Mouse (Mus musculus): ENCODE data around the gene Cdhr3.

Gene Cdhr3

GRCm38 (mm10) chr12:33005858-33006257 is 86.8 kb downstream of the Cdhr3 start:
- DNase-seq (ENCODE audit: low spot score): no peak

DNA sequence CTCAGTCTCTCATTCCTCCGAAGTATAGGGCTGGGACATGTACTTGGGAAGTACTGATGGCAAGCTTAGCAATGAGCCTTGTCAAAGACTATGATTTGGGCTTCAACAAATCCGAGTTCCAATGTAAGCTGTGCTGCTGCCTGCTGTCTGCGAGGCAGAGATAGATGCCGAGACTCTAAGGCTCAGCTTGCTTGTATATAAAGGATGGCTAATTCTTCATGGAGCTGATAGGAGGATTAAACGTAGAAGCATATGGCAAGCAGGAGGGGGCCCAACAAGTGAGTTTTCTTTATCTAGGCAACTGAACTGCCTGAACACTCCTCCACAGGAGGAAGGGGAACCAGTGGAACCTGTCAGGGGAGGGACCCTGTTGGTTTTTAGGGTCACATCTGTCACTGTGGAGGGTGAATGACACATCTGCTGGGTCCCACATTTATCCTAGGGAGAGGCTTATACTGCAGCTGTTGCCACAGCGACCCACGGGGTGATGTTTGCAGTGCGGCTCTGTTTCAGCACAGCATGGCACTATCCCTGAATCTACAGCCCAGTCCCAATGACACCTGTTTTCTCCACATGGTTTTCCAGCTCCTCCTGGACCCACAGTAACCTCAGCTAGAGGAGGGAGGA is 89.2 kb downstream of the Cdhr3 start:
- DNase-seq (ENCODE audit: low spot score): no peak

- DNase-seq (ENCODE audit: low spot score): peak; percentile 5
Observed at GRCm38 (mm10) chr12:33000402-33000801, 92.3 kb downstream of the Cdhr3 start.

DNA sequence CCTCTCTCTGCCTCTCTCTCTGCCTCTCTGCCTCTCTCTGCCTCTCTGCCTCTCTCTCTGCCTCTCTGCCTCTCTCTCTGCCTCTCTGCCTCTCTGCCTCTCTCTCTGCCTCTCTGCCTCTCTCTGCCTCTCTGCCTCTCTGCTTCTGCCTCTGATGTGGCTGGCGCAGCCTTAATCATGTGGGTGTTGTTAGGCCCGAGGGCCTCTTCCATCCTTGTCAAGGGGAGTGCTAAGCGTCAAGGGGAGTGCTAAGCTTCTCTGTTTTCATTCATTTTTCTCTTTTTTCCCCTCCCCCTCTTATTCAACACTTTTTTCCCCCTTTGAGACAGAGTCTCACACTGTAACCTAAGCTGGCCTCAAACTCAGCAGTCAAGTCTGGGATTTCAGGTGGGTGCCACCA is 92.9 kb downstream of the Cdhr3 start:
- peak; percentile 7 for DNase-seq (ENCODE audit: low spot score)

DNA sequence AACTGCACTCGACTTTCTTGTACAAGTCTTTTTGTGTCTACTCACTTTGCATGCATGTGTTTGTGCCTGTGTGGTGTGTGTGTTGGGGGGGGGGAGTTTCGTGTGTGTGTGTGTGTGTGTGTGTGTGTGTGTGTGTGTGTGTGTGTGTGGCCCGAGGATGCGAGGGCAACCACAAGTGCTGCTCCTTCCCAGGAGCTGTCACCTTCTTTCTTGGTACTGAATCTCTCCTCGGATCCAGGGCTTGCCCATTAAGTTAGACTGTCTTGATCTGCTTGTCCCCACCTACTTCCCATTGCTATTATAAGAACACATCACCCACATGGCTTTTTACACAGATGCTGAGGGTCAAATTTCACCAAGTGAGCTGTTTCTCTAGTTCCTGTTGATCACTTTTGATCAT is 93.9 kb downstream of the Cdhr3 start:
- no peak for DNase-seq (ENCODE audit: low spot score)

DNA sequence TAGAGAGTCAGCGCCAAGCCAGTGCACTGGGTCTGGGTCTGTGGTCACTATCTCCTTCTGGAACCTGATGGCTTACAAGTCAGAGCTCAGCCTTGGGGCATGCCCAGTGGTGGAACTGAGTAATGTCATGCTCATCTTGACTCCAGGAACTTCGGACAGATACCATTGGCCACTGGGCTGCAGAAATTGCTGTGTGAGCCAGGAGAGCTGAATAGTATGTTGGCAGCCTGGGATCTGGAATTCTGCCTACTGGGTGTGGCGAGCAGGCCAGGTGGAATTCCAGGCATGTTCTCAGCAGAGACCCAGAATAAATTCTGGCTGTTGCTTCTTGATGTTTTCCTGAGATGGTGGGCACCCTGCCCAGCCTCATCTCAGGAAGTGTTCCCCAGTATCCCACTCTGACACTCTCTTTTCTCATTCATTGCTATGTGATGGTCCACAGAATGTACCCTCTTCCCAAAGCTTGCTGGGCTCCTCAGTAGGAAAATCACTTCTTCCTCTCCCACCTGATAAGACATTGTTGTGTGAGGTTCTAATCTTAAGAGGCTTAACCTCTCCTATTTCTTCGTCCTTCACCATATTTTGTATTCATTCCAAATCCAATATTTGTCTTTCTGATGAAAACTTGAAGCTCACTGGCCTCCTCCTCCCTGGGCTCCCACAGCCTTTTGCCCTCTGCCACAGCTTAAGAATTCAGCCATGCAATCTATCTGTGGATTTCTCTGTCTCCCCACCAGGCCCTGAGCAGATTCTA is 97.4 kb downstream of the Cdhr3 start:
- DNase-seq (ENCODE audit: low spot score): no peak

- DNase-seq (ENCODE audit: low spot score): no peak
Observed at GRCm38 (mm10) chr12:32994081-32994480, 98.6 kb downstream of the Cdhr3 start.

- no peak for DNase-seq (ENCODE audit: low spot score)
Observed at GRCm38 (mm10) chr12:32989731-32990130, 102.9 kb downstream of the Cdhr3 start.

DNA sequence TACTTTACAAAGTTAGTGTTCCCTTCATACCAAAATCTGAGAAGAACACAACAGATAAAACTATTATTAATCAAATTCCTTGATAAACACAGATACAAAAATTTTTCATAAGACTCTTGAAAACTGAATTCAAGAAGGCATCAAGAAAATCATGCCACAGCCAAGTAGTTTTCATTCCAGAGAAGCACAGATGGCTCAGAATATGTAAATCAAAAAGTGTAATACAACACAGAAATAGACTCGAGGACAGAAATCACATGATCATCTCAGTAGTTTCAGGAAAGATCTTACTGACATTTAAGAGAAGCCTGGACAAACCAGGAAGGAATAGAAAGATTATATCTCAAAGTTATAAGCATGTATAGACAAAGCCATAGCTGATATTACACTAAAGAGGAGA is 106.4 kb downstream of the Cdhr3 start:
- no peak for DNase-seq (ENCODE audit: low spot score)
